Mouse (Mus musculus) megakaryocyte, embryonic 14.5 days (primary cell): ENCODE data around the gene Adamtsl1. TPM values are rescaled to one million over a fixed set of nuclear protein-coding genes. Genes with fewer than 3 reads are reported as not detected.

Experiments used
- H3K27me3 ChIP-seq: replicated peaks from 2 replicates; pipeline ENCODE3; 2012; ENCODE audit warnings: inconsistent platforms
- H3K36me3 ChIP-seq: replicated peaks from 2 replicates; pipeline ENCODE3; 2012; ENCODE audit warnings: low read length, inconsistent platforms, mixed read lengths
- H3K4me1 ChIP-seq: 2 replicates; pipeline ENCODE4 v1.6.1; 2012; ENCODE audit warnings: inconsistent platforms
- H3K4me3 ChIP-seq: replicated peaks from 2 replicates; pipeline ENCODE3; 2012; ENCODE audit warnings: moderate library complexity, mild to moderate bottlenecking, inconsistent platforms
- H3K9me3 ChIP-seq: 2 replicates; pipeline ENCODE4 v1.6.1; 2012; ENCODE audit warnings: inconsistent platforms
- FLI1 ChIP-seq: IDR thresholded peaks from 2 replicates; pipeline ENCODE4 v1.6.1; 2012; ENCODE audit warnings: low read length, inconsistent platforms, mixed read lengths
- GATA1 ChIP-seq: IDR thresholded peaks from 3 replicates; pipeline ENCODE4 v1.6.1; 2012; ENCODE audit warnings: mixed read lengths, low read length, inconsistent platforms, borderline replicate concordance
- polyA plus RNA-seq: library from polyadenylated mRNA; stranded (reverse); fragments of >175 nt; gene quantifications from 2 replicates; pipeline ENCODE4 v1.2.3, GENCODE M21; 2012; ENCODE audit warnings: low replicate concordance; ENCODE audit not compliant: insufficient read depth

The Adamtsl1 gene
- polyA plus RNA-seq, 1 experiment: 0.44 TPM

DNA sequence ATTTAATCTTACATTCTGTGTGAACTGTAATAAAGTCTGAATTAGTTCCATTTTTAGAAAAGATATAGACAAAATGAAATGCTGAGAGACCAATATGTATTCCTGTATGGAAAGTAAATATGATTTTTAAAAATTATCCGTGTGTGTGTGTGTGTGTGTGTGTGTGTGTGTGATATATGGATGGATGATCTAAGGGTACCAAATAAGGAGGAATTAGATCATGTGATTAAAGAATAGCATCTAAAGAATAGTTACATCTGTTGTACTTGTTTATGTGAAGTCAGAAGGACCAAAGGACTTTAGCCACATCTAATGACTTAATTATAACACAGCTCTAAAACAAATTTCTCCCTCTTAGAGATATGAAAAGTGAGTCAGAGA is 310.7 kb downstream of the Adamtsl1 start:
- no peak for TF ChIP-seq GATA1
- no peak for TF ChIP-seq FLI1
- Histone ChIP-seq H3K27me3 (no peaks in the 10 kb centered on the region), H3K36me3 (no peaks in the 10 kb centered on the region), H3K4me3 (no peak overlapping the region), H3K9me3 (no peaks in the 10 kb centered on the region), H3K4me1 (no peaks in the 10 kb centered on the region)

DNA sequence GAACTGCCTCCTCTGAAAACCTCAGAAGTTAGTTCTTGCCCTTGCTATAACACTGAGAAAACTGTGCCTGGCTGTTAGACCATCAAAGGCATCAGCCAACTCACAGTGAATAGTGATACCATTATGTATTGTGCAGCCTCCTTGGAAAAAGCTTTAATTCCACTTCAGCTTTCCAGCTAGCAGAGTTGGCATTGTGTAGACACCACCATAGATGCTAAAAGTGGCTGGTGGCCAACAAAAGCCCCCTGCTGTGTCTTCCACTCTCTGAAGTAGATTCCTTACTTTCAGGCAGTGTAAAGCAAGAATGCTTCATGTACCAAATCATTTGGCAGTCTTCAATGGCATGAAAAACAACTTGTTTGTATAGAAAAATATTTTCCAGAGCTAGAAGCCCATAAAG is 323.1 kb downstream of the Adamtsl1 start:
- no peak overlapping the region for H3K4me3 ChIP-seq
- TF ChIP-seq FLI1 (no peak), GATA1 (no peak)
- no peaks in the 10 kb centered on the region for H3K27me3 ChIP-seq
- H3K9me3 ChIP-seq: no peaks in the 10 kb centered on the region
- 0 out of 2 replicates have a peak, but pooled peaks cover 3% of the 10 kb centered on the region for H3K4me1 ChIP-seq
- H3K36me3 ChIP-seq: no peaks in the 10 kb centered on the region

DNA sequence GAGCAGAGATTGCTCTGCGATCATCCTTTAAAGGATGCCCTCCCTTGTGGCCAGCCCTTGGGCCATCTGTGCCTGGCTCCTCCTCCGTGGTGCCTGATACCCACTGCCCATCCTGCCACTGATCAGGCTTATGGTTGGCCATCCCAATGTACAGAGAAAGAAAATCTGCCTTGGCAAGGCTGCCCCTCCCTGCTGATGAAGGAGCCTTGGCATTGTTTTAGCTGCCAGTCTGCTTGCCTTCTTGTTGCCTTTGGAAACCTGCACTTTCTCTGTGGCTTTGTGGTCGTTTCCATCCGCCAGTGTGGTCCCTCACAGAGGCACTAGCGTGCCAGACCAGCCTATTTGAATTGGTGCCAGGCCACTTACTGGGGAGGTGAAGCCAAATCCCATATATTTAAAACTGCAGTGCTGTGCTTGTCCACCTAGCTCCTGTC is 323.6 kb downstream of the Adamtsl1 start:
- no peak overlapping the region for H3K4me3 ChIP-seq
- H3K9me3 ChIP-seq: no peaks in the 10 kb centered on the region
- H3K4me1 ChIP-seq: 0 out of 2 replicates have a peak, but pooled peaks cover 3% of the 10 kb centered on the region
- H3K36me3 ChIP-seq: no peaks in the 10 kb centered on the region
- H3K27me3 ChIP-seq: no peaks in the 10 kb centered on the region
- TF ChIP-seq GATA1: no peak
- TF ChIP-seq FLI1: no peak

DNA sequence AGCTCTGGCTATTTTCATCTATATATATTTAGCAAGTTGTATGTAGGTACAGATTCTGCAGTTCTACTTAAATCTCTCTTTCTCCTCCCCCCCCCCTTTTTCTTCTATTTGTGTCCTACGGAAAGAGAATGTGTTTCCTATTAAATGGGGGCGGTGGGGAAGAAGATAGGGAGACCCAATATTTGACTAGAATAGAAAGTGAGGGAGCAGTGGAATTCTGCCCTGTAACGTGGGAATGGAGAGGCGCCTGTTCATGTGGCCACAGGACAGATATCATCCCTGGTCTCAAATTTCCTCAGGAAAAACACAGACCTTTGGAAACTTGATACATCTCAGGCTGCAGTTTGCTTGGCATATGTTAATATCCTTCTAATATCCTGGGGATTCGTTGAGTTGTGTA is 324.1 kb downstream of the Adamtsl1 start:
- Histone ChIP-seq H3K4me3 (no peak overlapping the region), H3K27me3 (no peaks in the 10 kb centered on the region), H3K4me1 (0 out of 2 replicates have a peak, but pooled peaks cover 3% of the 10 kb centered on the region), H3K9me3 (no peaks in the 10 kb centered on the region), H3K36me3 (no peaks in the 10 kb centered on the region)
- no peak for TF ChIP-seq FLI1
- TF ChIP-seq GATA1: no peak

DNA sequence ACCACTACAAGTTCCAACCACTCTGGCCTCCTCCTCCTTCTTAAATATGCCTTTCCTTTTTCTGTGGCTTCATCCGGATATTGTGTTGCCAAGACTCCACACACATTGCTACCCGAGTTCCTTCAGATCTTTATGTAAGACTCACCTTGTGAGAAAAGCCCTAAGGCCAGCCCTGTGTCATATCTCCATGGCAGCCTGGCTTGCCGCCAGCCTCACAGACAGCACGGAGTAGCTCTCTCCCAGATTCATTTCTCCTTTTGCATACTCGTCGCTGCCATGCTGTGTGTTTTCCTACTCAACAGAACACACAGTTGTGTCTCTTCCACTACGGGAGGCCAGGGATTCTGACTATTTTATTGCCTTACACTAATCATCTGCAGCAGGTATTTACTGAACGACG is 328.1 kb downstream of the Adamtsl1 start:
- H3K36me3 ChIP-seq: no peaks in the 10 kb centered on the region
- no peak for TF ChIP-seq GATA1
- H3K4me1 ChIP-seq: 0 out of 2 replicates have a peak, but pooled peaks cover 3% of the 10 kb centered on the region
- H3K27me3 ChIP-seq: no peaks in the 10 kb centered on the region
- no peak overlapping the region for H3K4me3 ChIP-seq
- no peaks in the 10 kb centered on the region for H3K9me3 ChIP-seq

DNA sequence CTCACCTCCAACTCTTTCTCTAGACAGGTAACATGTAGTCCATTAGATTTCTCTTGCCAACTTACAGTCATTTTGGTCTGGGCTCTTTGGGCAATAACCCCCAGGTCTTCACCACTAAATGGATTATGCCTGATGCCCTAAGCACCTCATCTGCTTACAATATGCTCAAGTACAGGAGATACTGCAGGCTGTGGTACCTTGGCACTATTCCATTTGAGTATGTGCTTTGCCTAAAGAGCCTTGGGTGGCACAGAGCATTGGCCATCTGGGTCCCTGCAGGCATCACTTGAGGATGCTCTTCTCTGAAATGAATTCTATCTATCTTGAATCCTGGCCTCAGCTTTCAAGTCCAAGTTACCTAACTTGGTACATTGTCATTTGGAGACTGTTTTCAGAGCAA is 330.4 kb downstream of the Adamtsl1 start:
- Histone ChIP-seq H3K4me1 (no peaks in the 10 kb centered on the region), H3K4me3 (no peak overlapping the region), H3K9me3 (no peaks in the 10 kb centered on the region), H3K36me3 (no peaks in the 10 kb centered on the region), H3K27me3 (no peaks in the 10 kb centered on the region)
- TF ChIP-seq GATA1: no peak
- no peak for TF ChIP-seq FLI1

DNA sequence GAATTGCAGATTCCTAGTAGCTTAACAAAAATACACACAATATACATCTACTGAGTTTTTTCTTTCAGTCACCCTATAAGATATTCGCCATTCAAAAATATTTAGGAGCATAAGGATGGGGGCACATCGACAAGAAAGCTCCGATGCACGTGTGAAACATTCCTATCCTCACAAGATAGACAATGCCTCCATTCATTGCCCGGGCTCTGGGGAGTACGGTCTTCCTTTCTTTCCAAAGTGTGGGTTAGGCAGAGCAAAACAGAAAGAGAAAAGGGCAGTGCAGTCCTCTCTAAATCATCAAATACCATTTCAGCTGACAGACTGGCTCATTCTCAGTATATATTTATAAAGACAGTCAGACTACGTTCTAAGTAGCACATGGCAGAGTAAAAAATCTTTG is 332.0 kb downstream of the Adamtsl1 start:
- no peaks in the 10 kb centered on the region for H3K27me3 ChIP-seq
- H3K9me3 ChIP-seq: no peaks in the 10 kb centered on the region
- TF ChIP-seq FLI1: no peak
- no peak for TF ChIP-seq GATA1
- H3K4me3 ChIP-seq: no peak overlapping the region
- H3K4me1 ChIP-seq: no peaks in the 10 kb centered on the region
- no peaks in the 10 kb centered on the region for H3K36me3 ChIP-seq

DNA sequence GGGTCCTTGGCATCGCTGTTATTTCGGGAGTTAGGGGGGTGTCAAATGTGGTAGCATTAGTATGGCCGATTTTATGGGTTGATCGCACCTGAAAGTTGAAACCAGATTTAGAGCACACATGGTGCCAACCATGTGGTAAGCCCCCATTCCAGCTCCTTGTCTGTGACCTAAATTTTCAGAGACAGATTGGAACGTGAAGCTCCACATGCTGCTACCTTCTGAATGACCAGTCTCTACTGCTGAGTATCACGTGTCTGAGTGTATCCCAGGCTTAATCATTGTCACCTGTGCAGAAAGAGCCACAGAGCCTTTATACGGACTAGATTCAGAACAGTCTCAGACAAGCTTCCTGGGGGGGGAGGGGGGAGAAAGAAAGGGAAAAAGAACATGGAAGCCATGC is 339.4 kb downstream of the Adamtsl1 start:
- TF ChIP-seq FLI1: no peak
- TF ChIP-seq GATA1: no peak
- Histone ChIP-seq H3K4me3 (no peak overlapping the region), H3K4me1 (no peaks in the 10 kb centered on the region), H3K36me3 (no peaks in the 10 kb centered on the region), H3K9me3 (no peaks in the 10 kb centered on the region), H3K27me3 (no peaks in the 10 kb centered on the region)

DNA sequence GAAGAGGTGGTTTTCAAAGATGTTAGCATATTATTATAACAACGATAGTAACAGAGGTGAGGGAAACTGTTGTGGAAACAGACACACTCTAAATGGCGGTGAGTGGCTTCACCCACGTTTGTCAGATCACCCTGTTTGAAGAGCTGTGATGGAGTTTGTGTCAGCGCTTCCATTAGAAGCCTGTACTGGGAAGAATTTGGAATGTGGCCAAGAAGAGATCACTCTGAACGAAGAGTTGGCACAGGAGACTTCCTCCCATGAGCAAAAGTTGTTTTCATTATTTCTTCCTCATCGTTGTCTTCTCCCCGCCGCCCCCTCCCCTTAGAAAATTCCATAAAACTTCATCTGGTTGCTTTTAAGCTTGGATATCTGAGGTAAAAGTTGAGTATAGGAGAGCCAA is 340.5 kb downstream of the Adamtsl1 start:
- H3K4me3 ChIP-seq: no peak overlapping the region
- no peaks in the 10 kb centered on the region for H3K4me1 ChIP-seq
- TF ChIP-seq GATA1: no peak
- TF ChIP-seq FLI1: no peak
- no peaks in the 10 kb centered on the region for H3K36me3 ChIP-seq
- H3K9me3 ChIP-seq: no peaks in the 10 kb centered on the region
- no peaks in the 10 kb centered on the region for H3K27me3 ChIP-seq

DNA sequence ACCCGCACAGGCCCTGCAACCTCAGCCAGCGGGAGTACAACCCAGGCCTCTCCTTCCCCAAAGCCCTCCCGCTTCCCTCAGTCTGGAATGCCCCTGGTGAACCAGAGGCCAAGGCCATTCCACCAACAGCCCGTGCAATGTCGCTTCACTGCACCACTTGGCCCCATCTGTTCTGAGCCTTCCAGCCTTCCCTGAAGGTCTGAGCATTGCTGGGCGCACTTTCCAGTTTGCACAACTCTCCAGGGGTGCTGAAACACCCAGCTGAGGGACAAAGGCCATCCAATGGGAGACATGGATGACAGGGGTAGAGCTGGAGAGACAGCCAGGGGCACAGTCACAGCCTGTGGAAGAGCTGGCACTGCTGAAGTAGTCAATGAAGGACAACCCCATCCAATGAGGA is 365.4 kb downstream of the Adamtsl1 start:
- H3K4me3 ChIP-seq: no peak overlapping the region
- no peaks in the 10 kb centered on the region for H3K27me3 ChIP-seq
- H3K9me3 ChIP-seq: no peaks in the 10 kb centered on the region
- no peak for TF ChIP-seq GATA1
- TF ChIP-seq FLI1: no peak
- H3K4me1 ChIP-seq: peaks cover 4% of the 10 kb centered on the region; the same call in 1 of the 2 replicates
- H3K36me3 ChIP-seq: no peaks in the 10 kb centered on the region

DNA sequence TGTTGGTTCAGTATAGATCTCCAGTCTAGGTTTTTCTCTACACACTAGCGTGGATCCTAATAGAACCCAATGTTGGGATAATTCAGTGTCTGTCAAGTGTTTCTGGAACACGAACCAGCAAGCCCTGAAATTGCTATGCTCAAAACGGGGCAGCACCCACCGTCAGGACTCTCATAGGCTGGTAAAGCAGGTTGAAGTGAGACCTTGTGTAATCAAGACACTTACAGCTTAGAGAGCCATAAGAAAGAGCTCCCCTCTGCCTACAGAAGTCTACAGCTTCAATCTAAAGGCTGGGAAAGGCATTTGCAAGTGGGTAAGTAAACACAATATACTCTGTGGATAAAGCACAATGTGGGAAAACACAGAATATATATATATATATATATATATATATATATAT is 367.3 kb downstream of the Adamtsl1 start:
- no peak for TF ChIP-seq FLI1
- no peak for TF ChIP-seq GATA1
- no peaks in the 10 kb centered on the region for H3K9me3 ChIP-seq
- H3K4me3 ChIP-seq: no peak overlapping the region
- H3K27me3 ChIP-seq: no peaks in the 10 kb centered on the region
- no peaks in the 10 kb centered on the region for H3K36me3 ChIP-seq
- H3K4me1 ChIP-seq: no peaks in the 10 kb centered on the region
